Mouse (Mus musculus): Measurements from ENCODE around the gene Olfr969. TPM values are rescaled to one million over a fixed set of nuclear protein-coding genes. Genes with fewer than 3 reads are reported as not detected.
"Not testable (repeated sequence)": the region's sequence is repeated elsewhere in the genome, so short reads cannot be mapped to it uniquely, and the experiment has no call there.

Olfr969 gene
- polyA plus RNA-seq (2015; fragmentation: Nextera tagmentation; extraction: Ambion mirVana), result 0.23 and 0.24 TPM in 2 replicates

GRCm38 (mm10) chr9:39790558-39790957 is at the start of gene Olfr969:
Gene Olfr969 (plus strand): TSS chr9:39790945.
- Histone ChIP-seq H3K4me2 (replicated peaks) (no peak within 1 kb of the TSS), H3K27me3 (no peaks in the 10 kb centered on the region), H3K4me1 (no peaks in the 10 kb centered on the region), H3K36me3 (no peaks in the 10 kb centered on the region), H3K9me3 (replicated peaks) (no peaks in the 10 kb centered on the region), H3K9ac (no peak within 1 kb of the TSS), H3K4me3 (replicated peaks) (no peak within 1 kb of the TSS), H3K27ac (replicated peaks) (no peak within 1 kb of the TSS)
- WGBS, result 50% methylated on average over 2 of the region's 2 CpGs
- ATAC-seq (ENCODE audit: insufficient number of reproducible peaks, low FRiP score, low TSS enrichment, low read depth), result no peak

GRCm38 (mm10) chr9:39745949-39746348 is 44.8 kb upstream of the Olfr969 start, which contains the start of gene Olfr967:
Gene Olfr967 (plus strand): TSS chr9:39746249.
- H3K4me1 ChIP-seq, result no peaks in the 10 kb centered on the region
- H3K4me2 ChIP-seq (replicated peaks), result no peak within 1 kb of the TSS
- no peak within 1 kb of the TSS for H3K9ac ChIP-seq
- no peak for ATAC-seq (ENCODE audit: insufficient number of reproducible peaks, low FRiP score, low TSS enrichment, low read depth)
- no peaks in the 10 kb centered on the region for H3K27me3 ChIP-seq
- H3K4me3 ChIP-seq (replicated peaks), result no peak within 1 kb of the TSS
- no peaks in the 10 kb centered on the region for H3K36me3 ChIP-seq
- H3K9me3 ChIP-seq (replicated peaks), result no peaks in the 10 kb centered on the region
- H3K27ac ChIP-seq (replicated peaks), result no peak within 1 kb of the TSS

GRCm38 (mm10) chr9:39746428-39746827 is 44.3 kb upstream of the Olfr969 start:
- no peak for ATAC-seq (ENCODE audit: insufficient number of reproducible peaks, low FRiP score, low TSS enrichment, low read depth)
- Histone ChIP-seq H3K27me3 (no peaks in the 10 kb centered on the region), H3K4me2 (replicated peaks) (no peak overlapping the region), H3K36me3 (no peaks in the 10 kb centered on the region), H3K27ac (replicated peaks) (no peak overlapping the region), H3K9ac (no peak overlapping the region), H3K9me3 (replicated peaks) (no peaks in the 10 kb centered on the region), H3K4me3 (replicated peaks) (no peak overlapping the region), H3K4me1 (no peaks in the 10 kb centered on the region)
- WGBS, result 80% methylated on average over 1 of the region's 1 CpGs

- Histone ChIP-seq H3K27ac (replicated peaks) (no peak within 1 kb of the TSS), H3K9me3 (replicated peaks) (no peaks in the 10 kb centered on the region), H3K36me3 (no peaks in the 10 kb centered on the region), H3K4me1 (no peaks in the 10 kb centered on the region), H3K4me2 (replicated peaks) (no peak within 1 kb of the TSS), H3K4me3 (replicated peaks) (no peak within 1 kb of the TSS), H3K9ac (no peak within 1 kb of the TSS), H3K27me3 (no peaks in the 10 kb centered on the region)
- 73% methylated on average over 1 of the region's 1 CpGs for WGBS
- ATAC-seq (ENCODE audit: insufficient number of reproducible peaks, low FRiP score, low TSS enrichment, low read depth), result no peak
Observed at GRCm38 (mm10) chr9:39783153-39783552, 7.6 kb upstream of the Olfr969 start, which contains the start of gene Olfr968. Gene Olfr968 (minus strand): TSS chr9:39783253.

GRCm38 (mm10) chr9:39808560-39808959 is 17.8 kb downstream of the Olfr969 start, which contains the start of gene Olfr970:
Gene Olfr970 (plus strand): TSS chr9:39808860.
- Histone ChIP-seq H3K36me3 (no peaks in the 10 kb centered on the region), H3K9ac (no peak within 1 kb of the TSS), H3K4me2 (replicated peaks) (no peak within 1 kb of the TSS), H3K27ac (replicated peaks) (no peak within 1 kb of the TSS), H3K4me1 (no peaks in the 10 kb centered on the region), H3K4me3 (replicated peaks) (no peak within 1 kb of the TSS), H3K27me3 (no peaks in the 10 kb centered on the region), H3K9me3 (replicated peaks) (no peaks in the 10 kb centered on the region)
- 72% methylated on average over 4 of the region's 4 CpGs for WGBS
- no peak for ATAC-seq (ENCODE audit: insufficient number of reproducible peaks, low FRiP score, low TSS enrichment, low read depth)

GRCm38 (mm10) chr9:39836576-39836975 is 45.8 kb downstream of the Olfr969 start, which contains the start of gene Olfr971:
Gene Olfr971 (plus strand): TSS chr9:39836876.
- H3K27me3 ChIP-seq; H3K27ac ChIP-seq (replicated peaks); H3K36me3 ChIP-seq; H3K9me3 ChIP-seq (replicated peaks); ATAC-seq (ENCODE audit: insufficient number of reproducible peaks, low FRiP score, low TSS enrichment, low read depth); H3K4me3 ChIP-seq (replicated peaks); H3K4me2 ChIP-seq (replicated peaks); H3K9ac ChIP-seq; H3K4me1 ChIP-seq: not testable (repeated sequence)
- 84% methylated on average over 2 of the region's 2 CpGs for WGBS

Other genes with a start within 250 kb of the Olfr969 start
- gene Olfr958, start 236.9 kb upstream of the Olfr969 start, polyA plus RNA-seq (2015; fragmentation: Nextera tagmentation; extraction: Ambion mirVana), result 0.04 TPM in 1 of 2 replicates, not detected in the other
- gene Olfr959, start 215.4 kb upstream of the Olfr969 start, polyA plus RNA-seq (2015; fragmentation: Nextera tagmentation; extraction: Ambion mirVana), result 0.14 and 0.19 TPM in 2 replicates
- 87.5 and 106 TPM in 2 replicates for gene AW551984, start 186.5 kb upstream of the Olfr969 start, polyA plus RNA-seq (2015; fragmentation: Nextera tagmentation; extraction: Ambion mirVana)
- gene Olfr148, start 180.3 kb upstream of the Olfr969 start, polyA plus RNA-seq (2015; fragmentation: Nextera tagmentation; extraction: Ambion mirVana), result not detected in 2 replicates
- not detected in 2 replicates for gene Olfr960, start 169.6 kb upstream of the Olfr969 start, polyA plus RNA-seq (2015; fragmentation: Nextera tagmentation; extraction: Ambion mirVana)
- gene Olfr961, start 145.9 kb upstream of the Olfr969 start, polyA plus RNA-seq (2015; fragmentation: Nextera tagmentation; extraction: Ambion mirVana), result 0.09 and 0.32 TPM in 2 replicates
- gene Olfr963, start 123.7 kb upstream of the Olfr969 start, polyA plus RNA-seq (2015; fragmentation: Nextera tagmentation; extraction: Ambion mirVana), result 0.09 TPM in 1 of 2 replicates, not detected in the other
- 0.05 TPM in 1 of 2 replicates, not detected in the other for gene Olfr149, start 83.8 kb upstream of the Olfr969 start, polyA plus RNA-seq (2015; fragmentation: Nextera tagmentation; extraction: Ambion mirVana)
- gene Olfr965, start 79.6 kb upstream of the Olfr969 start, polyA plus RNA-seq (2015; fragmentation: Nextera tagmentation; extraction: Ambion mirVana), result not detected in 2 replicates
- gene Olfr150, start 60.0 kb upstream of the Olfr969 start, polyA plus RNA-seq (2015; fragmentation: Nextera tagmentation; extraction: Ambion mirVana), result not detected in 2 replicates
- not detected in 2 replicates for gene Olfr967, start 44.7 kb upstream of the Olfr969 start, polyA plus RNA-seq (2015; fragmentation: Nextera tagmentation; extraction: Ambion mirVana)
- gene Olfr968, start 7.7 kb upstream of the Olfr969 start, polyA plus RNA-seq (2015; fragmentation: Nextera tagmentation; extraction: Ambion mirVana), result not detected in 2 replicates
- gene Olfr970, start 17.9 kb downstream of the Olfr969 start, polyA plus RNA-seq (2015; fragmentation: Nextera tagmentation; extraction: Ambion mirVana), result 0.12 TPM in 1 of 2 replicates, not detected in the other
- not detected in 2 replicates for gene Olfr971, start 45.9 kb downstream of the Olfr969 start, polyA plus RNA-seq (2015; fragmentation: Nextera tagmentation; extraction: Ambion mirVana)
- 0.12 and 0.19 TPM in 2 replicates for gene Olfr972, start 75.5 kb downstream of the Olfr969 start, polyA plus RNA-seq (2015; fragmentation: Nextera tagmentation; extraction: Ambion mirVana)
- not detected in 2 replicates for gene Olfr229, start 116.4 kb downstream of the Olfr969 start, polyA plus RNA-seq (2015; fragmentation: Nextera tagmentation; extraction: Ambion mirVana)
- gene Olfr974, start 146.6 kb downstream of the Olfr969 start, polyA plus RNA-seq (2015; fragmentation: Nextera tagmentation; extraction: Ambion mirVana), result 0.20 TPM in 1 of 2 replicates, not detected in the other
- 0.05 TPM in 1 of 2 replicates, not detected in the other for gene Olfr975, start 161.1 kb downstream of the Olfr969 start, polyA plus RNA-seq (2015; fragmentation: Nextera tagmentation; extraction: Ambion mirVana)
- gene Olfr976, start 170.2 kb downstream of the Olfr969 start, polyA plus RNA-seq (2015; fragmentation: Nextera tagmentation; extraction: Ambion mirVana), result 0.09 TPM in 1 of 2 replicates, not detected in the other
- not detected in 2 replicates for gene Olfr978, start 201.2 kb downstream of the Olfr969 start, polyA plus RNA-seq (2015; fragmentation: Nextera tagmentation; extraction: Ambion mirVana)
- 0.11 TPM in 1 of 2 replicates, not detected in the other for gene Olfr979, start 212.5 kb downstream of the Olfr969 start, polyA plus RNA-seq (2015; fragmentation: Nextera tagmentation; extraction: Ambion mirVana)
- gene Olfr980, start 218.6 kb downstream of the Olfr969 start, polyA plus RNA-seq (2015; fragmentation: Nextera tagmentation; extraction: Ambion mirVana), result not detected in 2 replicates
- gene Olfr981, start 230.5 kb downstream of the Olfr969 start, polyA plus RNA-seq (2015; fragmentation: Nextera tagmentation; extraction: Ambion mirVana), result 0.26 TPM in 1 of 2 replicates, not detected in the other